Mouse (Mus musculus) thymus, adult 2 months (tissue): ENCODE results near the gene Nckap5. TPM values are rescaled to one million over a fixed set of nuclear protein-coding genes. Genes with fewer than 3 reads are reported as not detected.
A peak's percentile ranks its signal among the peaks of the same experiment; 100 is the strongest.

Experiments used
- DNase-seq: peaks from one replicate; pipeline ENCODE4 v3.0.0; 2021
- H3K27ac ChIP-seq: fragments of 200-500 bp; 2 replicates; pipeline ENCODE4 v1.5.1; 2012; ENCODE audit warnings: low read length, control low read depth; ENCODE audit not compliant: control insufficient read depth, insufficient read depth
- H3K27me3 ChIP-seq: fragments of 200-500 bp; 2 replicates; pipeline ENCODE4 v1.6.1; 2012; ENCODE audit warnings: mild to moderate bottlenecking, low read length, moderate library complexity, mixed read lengths; ENCODE audit not compliant: control insufficient read depth, insufficient read depth
- H3K36me3 ChIP-seq: fragments of 200-500 bp; 2 replicates; pipeline ENCODE4 v1.6.1; 2012; ENCODE audit warnings: mild to moderate bottlenecking, low read length, moderate library complexity; ENCODE audit not compliant: control insufficient read depth, insufficient read depth
- H3K4me1 ChIP-seq: fragments of 200-500 bp; replicated peaks from 2 replicates; pipeline ENCODE4 v1.6.1; 2012; ENCODE audit warnings: low read length; ENCODE audit not compliant: control insufficient read depth, insufficient read depth
- H3K4me3 ChIP-seq: fragments of 200-500 bp; 2 replicates; pipeline ENCODE4 v1.5.1; 2012; ENCODE audit warnings: mild to moderate bottlenecking, low read length, control low read depth, moderate library complexity; ENCODE audit not compliant: control insufficient read depth, insufficient read depth
- CTCF ChIP-seq: fragments of 200-500 bp; IDR thresholded peaks from 2 replicates; pipeline ENCODE4 v1.5.1; 2012; ENCODE audit warnings: mild to moderate bottlenecking, control low read depth, low read length, moderate library complexity, borderline replicate concordance; ENCODE audit not compliant: control insufficient read depth, poor library complexity, insufficient read depth; ENCODE audit errors: extremely low read depth
- POLR2A ChIP-seq: fragments of 200-500 bp; IDR thresholded peaks from 2 replicates; pipeline ENCODE4 v1.6.1; 2012; ENCODE audit warnings: mild to moderate bottlenecking, low read length, control low read depth, moderate library complexity; ENCODE audit not compliant: control insufficient read depth, poor library complexity, insufficient read depth; ENCODE audit errors: extremely low read depth
- WGBS: fragments of 180-500 bp; shearing (Covaris S2); methylation state at CpG from one replicate; pipeline ENCODE4 v1.1.7; 2018; 5-methylcytosine and 5-hydroxymethylcytosine counted together
- polyA plus RNA-seq: library from polyadenylated mRNA; depleted of rRNA; stranded (reverse); fragments of >200 nt; gene quantifications from 2 replicates; pipeline ENCODE4 v1.2.3, GENCODE M21; 2012

Nckap5 gene
- polyA plus RNA-seq, 1 experiment = 0.50 TPM

DNA sequence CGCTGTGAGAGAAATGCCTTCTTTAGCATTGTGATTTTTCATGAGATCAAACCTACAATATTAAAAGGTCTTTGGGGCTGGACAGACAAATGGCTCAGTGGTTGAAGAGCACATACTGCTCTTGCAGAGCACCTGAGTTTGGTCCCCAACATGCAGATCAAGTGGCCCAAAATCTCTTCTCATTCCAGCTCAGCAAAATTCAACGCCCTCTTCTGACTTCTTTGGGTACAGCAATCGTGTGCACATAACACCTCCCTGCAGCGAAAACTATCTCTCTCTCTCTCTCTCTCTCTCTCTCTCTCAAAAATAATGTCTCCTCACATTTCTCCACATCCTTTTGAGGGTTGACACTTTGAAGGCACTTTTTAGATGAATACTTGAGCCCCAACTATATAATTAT lies 398.3 kb downstream of the Nckap5 start:
- H3K4me3 ChIP-seq = no peak overlapping the region
- TF ChIP-seq CTCF (no peak), POLR2A (no peak)
- no peaks in the 10 kb centered on the region for H3K4me1 ChIP-seq
- H3K27me3 ChIP-seq = no peaks in the 10 kb centered on the region
- 89% methylated on average over 4 of the region's 4 CpGs for WGBS
- DNase-seq = no peak
- no peaks in the 10 kb centered on the region for H3K36me3 ChIP-seq
- H3K27ac ChIP-seq = no peak overlapping the region

DNA sequence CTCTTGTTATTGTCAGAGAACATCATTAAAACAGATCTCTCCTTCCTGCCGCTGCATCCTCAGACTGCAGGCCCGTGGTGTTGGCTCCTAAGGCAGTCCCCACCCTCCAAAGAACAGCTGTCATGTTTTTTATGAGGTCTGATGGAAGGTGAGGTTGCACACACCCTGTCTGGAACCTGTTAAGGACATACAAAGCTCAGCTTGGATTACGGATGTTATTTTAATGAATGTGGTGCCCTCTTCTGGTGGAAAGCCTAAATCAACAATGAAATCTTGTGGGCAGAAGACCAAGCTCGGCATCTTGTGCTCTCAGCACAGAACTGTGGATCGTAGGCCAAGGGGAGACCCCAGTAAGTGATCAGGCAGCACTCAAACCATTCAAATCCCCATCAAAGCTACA lies 399.0 kb downstream of the Nckap5 start:
- TF ChIP-seq CTCF (no peak), POLR2A (no peak)
- H3K36me3 ChIP-seq = no peaks in the 10 kb centered on the region
- H3K27ac ChIP-seq = no peak overlapping the region
- no peaks in the 10 kb centered on the region for H3K27me3 ChIP-seq
- no peak overlapping the region for H3K4me3 ChIP-seq
- no peaks in the 10 kb centered on the region for H3K4me1 ChIP-seq
- WGBS = 38% methylated on average over 5 of the region's 5 CpGs
- DNase-seq = no peak

DNA sequence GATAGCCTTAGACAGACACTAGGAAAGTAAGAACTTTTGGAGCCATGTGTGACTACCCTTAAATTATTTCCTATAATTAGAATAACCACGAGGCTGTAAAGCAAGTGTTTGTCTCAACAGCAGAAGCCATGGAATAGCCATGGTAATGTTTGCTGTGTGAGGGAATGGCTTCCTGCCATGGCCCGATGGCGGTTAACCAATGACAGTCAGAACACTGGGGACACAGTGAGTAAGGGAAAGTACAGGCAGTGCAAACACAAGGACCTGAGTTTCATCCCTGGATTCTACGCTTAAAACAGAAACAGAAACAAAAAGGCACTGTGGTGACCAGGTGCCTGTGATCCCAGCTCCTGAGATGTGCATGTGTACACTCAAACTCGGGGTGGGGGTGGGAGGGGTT lies 419.2 kb downstream of the Nckap5 start:
- no peak overlapping the region for H3K27ac ChIP-seq
- no peak overlapping the region for H3K4me3 ChIP-seq
- no peak for TF ChIP-seq CTCF
- WGBS = 72% methylated on average over 5 of the region's 5 CpGs
- no peaks in the 10 kb centered on the region for H3K27me3 ChIP-seq
- DNase-seq = no peak
- H3K36me3 ChIP-seq = no peaks in the 10 kb centered on the region
- H3K4me1 ChIP-seq = no peaks in the 10 kb centered on the region

DNA sequence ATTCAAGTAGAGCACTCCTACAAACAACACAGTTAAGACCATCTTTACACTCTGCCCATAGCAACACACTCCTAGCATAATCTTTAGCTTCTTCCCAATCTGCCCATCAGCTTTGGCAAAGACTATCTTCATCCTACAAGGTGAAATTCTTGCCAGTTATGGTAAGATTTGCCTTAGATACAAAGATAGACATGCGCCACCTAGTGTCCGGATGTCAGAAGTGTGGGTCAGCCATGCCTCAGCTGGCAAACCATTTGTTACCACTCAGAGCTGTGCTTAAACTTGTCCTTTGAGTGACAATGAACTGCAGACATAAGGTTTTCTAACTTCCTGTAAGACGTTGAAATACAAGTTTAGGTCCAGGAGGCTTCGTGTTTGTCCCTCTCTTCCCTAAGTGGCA lies 422.7 kb downstream of the Nckap5 start:
- no peak overlapping the region for H3K27ac ChIP-seq
- no peaks in the 10 kb centered on the region for H3K36me3 ChIP-seq
- WGBS = 3% methylated on average over 4 of the region's 4 CpGs
- H3K4me3 ChIP-seq = no peak overlapping the region
- TF ChIP-seq POLR2A = no peak
- no peak for TF ChIP-seq CTCF
- H3K27me3 ChIP-seq = no peaks in the 10 kb centered on the region
- no peaks in the 10 kb centered on the region for H3K4me1 ChIP-seq
- peak; percentile 28 for DNase-seq

DNA sequence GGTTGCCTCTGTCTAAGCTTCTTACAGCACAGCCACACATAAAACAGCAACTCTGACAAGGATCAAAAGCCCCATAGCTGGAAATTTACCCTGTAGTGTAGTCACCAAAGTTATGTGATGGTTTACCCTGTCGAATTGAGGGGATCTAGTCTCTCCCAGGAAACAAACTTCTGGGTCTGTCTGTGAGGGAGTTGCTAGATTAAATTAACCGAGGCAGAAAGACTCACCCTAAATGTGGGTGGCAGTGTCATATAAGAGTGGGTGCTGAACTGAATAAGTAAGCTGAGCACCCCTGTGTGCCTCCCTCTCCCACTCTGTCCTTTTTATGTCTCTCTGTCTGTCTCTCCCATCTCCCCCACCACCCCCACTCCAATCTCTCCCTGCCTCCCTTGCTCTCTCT lies 425.1 kb downstream of the Nckap5 start:
- Histone ChIP-seq H3K4me3 (no peak overlapping the region), H3K4me1 (no peaks in the 10 kb centered on the region), H3K27me3 (no peaks in the 10 kb centered on the region), H3K36me3 (no peaks in the 10 kb centered on the region), H3K27ac (no peak overlapping the region)
- no peak for TF ChIP-seq CTCF
- no peak for TF ChIP-seq POLR2A
- 81% methylated on average over 2 of the region's 2 CpGs for WGBS
- no peak for DNase-seq

DNA sequence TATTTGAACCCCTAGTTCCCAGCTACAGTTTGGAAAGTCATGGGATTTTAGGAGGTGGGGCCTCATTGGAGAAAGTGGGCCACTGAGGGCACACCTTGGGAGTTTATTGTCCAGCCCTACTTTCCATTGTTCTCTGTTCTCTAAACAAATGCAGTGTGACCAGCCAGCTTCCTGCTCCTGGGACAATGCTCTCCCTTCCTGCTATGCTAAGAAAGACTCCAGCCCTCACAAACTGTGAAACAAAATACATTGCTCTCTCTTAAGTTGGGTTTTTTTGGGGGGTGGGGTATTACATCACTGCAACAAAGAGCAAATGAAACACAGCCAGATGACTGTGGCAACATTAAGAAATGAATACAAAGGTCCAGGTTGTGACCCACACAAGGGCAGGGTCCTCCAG lies 426.6 kb downstream of the Nckap5 start:
- Histone ChIP-seq H3K4me3 (no peak overlapping the region), H3K27ac (no peak overlapping the region), H3K27me3 (no peaks in the 10 kb centered on the region), H3K4me1 (no peaks in the 10 kb centered on the region), H3K36me3 (no peaks in the 10 kb centered on the region)
- DNase-seq = no peak
- TF ChIP-seq POLR2A = no peak

DNA sequence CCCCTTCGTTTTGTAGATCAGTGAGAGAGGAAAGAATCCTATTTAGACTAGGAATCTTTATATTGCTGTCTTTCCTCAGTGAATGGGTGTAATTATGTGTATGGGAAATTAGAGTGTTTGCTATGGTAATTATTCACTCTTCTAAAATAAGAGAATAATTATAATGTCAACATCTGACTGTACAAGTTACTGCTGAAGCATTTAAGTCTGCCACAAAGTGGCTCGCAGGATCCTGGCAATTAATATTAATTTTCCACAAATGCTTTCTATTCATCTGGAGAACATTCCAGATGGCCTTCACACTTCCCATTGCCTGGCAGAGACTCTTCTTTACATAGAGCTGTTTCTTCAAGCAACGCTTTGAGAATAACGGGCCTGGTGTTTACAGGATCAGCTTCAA lies 439.4 kb downstream of the Nckap5 start:
- H3K36me3 ChIP-seq = no peaks in the 10 kb centered on the region
- no peaks in the 10 kb centered on the region for H3K4me1 ChIP-seq
- no peak for TF ChIP-seq POLR2A
- TF ChIP-seq CTCF = no peak
- H3K27ac ChIP-seq = no peak overlapping the region
- H3K4me3 ChIP-seq = no peak overlapping the region
- 92% methylated on average over 4 of the region's 4 CpGs for WGBS
- H3K27me3 ChIP-seq = no peaks in the 10 kb centered on the region
- DNase-seq = no peak
